Mouse (Mus musculus) intestine, embryonic 14.5 days (tissue): Measurements from ENCODE around the gene Mettl27. TPM values are rescaled to one million over a fixed set of nuclear protein-coding genes. Genes with fewer than 3 reads are reported as not detected.

Source experiments
- ATAC-seq: fragments of 200-750 bp; cut with Nextera tagmentation; replicated peaks from 2 replicates; pipeline ENCODE4 v1.8.0; 2017; ENCODE audit warnings: low read depth, moderate number of reproducible peaks, moderate TSS enrichment, moderate library complexity; ENCODE audit not compliant: low FRiP score, low TSS enrichment
- DNase-seq: peaks from one replicate; pipeline ENCODE4 v3.0.0-alpha.2; 2018; ENCODE audit warnings: low spot score
- H3K27ac ChIP-seq: fragments of 300-500 bp; sonication (generic); 2 replicates; pipeline ENCODE4 v1.5.1; 2014; ENCODE audit warnings: low read depth, mild to moderate bottlenecking, control low read depth
- H3K27me3 ChIP-seq: fragments of 300-500 bp; sonication (generic); replicated peaks from 2 replicates; pipeline ENCODE4 v1.6.1; 2014; ENCODE audit warnings: low read length, control low read depth; ENCODE audit not compliant: control insufficient read depth, insufficient read depth
- H3K36me3 ChIP-seq: fragments of 300-500 bp; sonication (generic); 2 replicates; pipeline ENCODE4 v1.6.1; 2014; ENCODE audit warnings: low read length, control low read depth; ENCODE audit not compliant: control insufficient read depth, insufficient read depth
- H3K4me1 ChIP-seq: fragments of 300-500 bp; sonication (generic); replicated peaks from 2 replicates; pipeline ENCODE4 v1.6.1; 2014; ENCODE audit warnings: low read length, control low read depth, mixed read lengths; ENCODE audit not compliant: control insufficient read depth, insufficient read depth
- H3K4me2 ChIP-seq: fragments of 300-500 bp; sonication (generic); 2 replicates; pipeline ENCODE4 v1.6.1; 2014; ENCODE audit warnings: low read length
- H3K4me3 ChIP-seq: fragments of 300-500 bp; sonication (generic); 2 replicates; pipeline ENCODE4 v1.5.1; 2014; ENCODE audit warnings: low read depth, low read length, control low read depth, mixed read lengths
- H3K9ac ChIP-seq: fragments of 300-500 bp; sonication (generic); 2 replicates; pipeline ENCODE4 v1.6.1; 2014; ENCODE audit warnings: mild to moderate bottlenecking, low read length
- H3K9me3 ChIP-seq: fragments of 300-500 bp; sonication (generic); 2 replicates; pipeline ENCODE4 v1.6.1; 2016; ENCODE audit warnings: low read length, control low read depth; ENCODE audit not compliant: control insufficient read depth
- WGBS: fragments of 180-500 bp; shearing (Covaris S2); extraction: QIAGEN DNeasy Blood & Tissue Kit; methylation state at CpG from one replicate; pipeline ENCODE4 v1.1.7; 2014; 5-methylcytosine and 5-hydroxymethylcytosine counted together
- polyA plus RNA-seq: library from polyadenylated mRNA; unstranded; fragments of >200 nt; fragmentation: Nextera tagmentation; extraction: Ambion mirVana; gene quantifications from 2 replicates; pipeline ENCODE4 v1.2.1, GENCODE M21; 2014

Gene Mettl27
- polyA plus RNA-seq, 1 experiment from 2014 or later, result 22.7 TPM

DNA sequence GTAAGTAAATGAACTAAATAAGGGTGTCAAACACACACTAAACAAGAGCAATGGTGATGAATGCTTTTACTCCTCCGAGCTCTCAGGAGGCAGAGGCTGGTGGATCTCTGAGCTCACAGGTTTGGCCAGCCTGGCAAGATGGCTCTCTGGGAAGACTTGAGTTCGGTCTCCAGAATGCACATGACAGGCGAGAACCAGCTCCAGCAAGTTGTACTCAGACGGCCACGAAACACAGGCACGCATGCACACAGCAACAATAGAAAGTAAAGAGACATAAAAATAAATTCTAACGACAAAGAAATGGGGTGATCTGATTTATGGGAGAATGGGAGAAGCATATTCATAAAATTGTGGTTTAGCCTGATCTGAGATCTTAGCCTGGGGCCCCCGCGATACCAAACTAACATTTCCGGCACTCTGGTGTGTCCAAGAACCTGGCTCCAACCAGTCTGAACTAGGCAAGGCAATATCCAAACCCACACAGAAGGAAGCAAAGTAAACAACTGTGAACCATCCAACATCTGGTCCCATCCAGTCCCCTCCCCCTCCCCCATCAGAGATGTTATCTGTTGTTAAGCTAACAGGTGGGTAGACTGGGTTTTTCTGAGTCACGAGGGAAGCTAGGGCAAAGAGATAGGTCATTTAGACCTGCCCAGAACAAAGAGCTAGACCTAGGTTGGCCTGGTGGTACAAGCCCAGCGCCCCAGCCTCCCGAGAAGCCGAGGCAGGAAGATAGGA, 9.5 kb downstream of the Mettl27 start:
- ATAC-seq, result no peak
- WGBS, result 58% methylated on average over 14 of the region's 14 CpGs
- no peak overlapping the region for H3K4me3 ChIP-seq
- no peak overlapping the region for H3K4me2 ChIP-seq
- 0 out of 2 replicates have a peak overlapping the region, but pooled peaks have one; percentile 1 for H3K27ac ChIP-seq
- H3K27me3 ChIP-seq, result peaks cover 10% of the 10 kb centered on the region
- no peak overlapping the region for H3K9ac ChIP-seq
- H3K36me3 ChIP-seq, result no peaks in the 10 kb centered on the region
- peaks cover under 1% of the 10 kb centered on the region for H3K4me1 ChIP-seq
- DNase-seq, result no peak
- H3K9me3 ChIP-seq, result no peaks in the 10 kb centered on the region

DNA sequence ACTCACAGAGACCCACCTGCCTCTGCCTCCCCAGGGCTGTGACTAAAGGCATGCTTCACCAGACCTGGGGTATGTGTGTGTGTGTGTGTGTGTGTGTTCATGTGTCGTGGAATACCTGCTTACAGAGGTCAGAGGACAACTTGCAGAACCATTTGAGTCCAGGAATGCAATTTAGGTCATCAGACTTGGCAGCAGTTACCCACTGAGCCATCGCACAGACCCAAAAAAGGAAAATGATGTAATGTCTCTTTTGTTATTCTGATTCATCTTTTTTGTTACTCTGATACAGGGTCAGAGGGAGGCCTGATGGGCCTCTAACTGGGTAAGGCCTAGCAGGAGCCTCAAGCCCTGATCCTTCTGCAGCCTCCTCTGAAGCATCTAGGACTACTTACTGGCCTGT, 10.6 kb downstream of the Mettl27 start:
- Histone ChIP-seq H3K4me2 (no peak overlapping the region), H3K27ac (no peak overlapping the region), H3K9ac (no peak overlapping the region), H3K36me3 (no peaks in the 10 kb centered on the region), H3K4me1 (peaks cover 12% of the 10 kb centered on the region), H3K27me3 (peaks cover 15% of the 10 kb centered on the region), H3K9me3 (no peaks in the 10 kb centered on the region), H3K4me3 (no peak overlapping the region)
- 74% methylated on average over 2 of the region's 2 CpGs for WGBS
- no peak for DNase-seq
- ATAC-seq, result no peak

GRCm38 (mm10) chr5:134944179-134944578, 12.0 kb downstream of the Mettl27 start:
- no peak overlapping the region for H3K9ac ChIP-seq
- peaks cover 16% of the 10 kb centered on the region for H3K4me1 ChIP-seq
- 0 out of 2 replicates have a peak overlapping the region, but pooled peaks have one; percentile 4 for H3K27ac ChIP-seq
- no peaks in the 10 kb centered on the region for H3K36me3 ChIP-seq
- DNase-seq (no peak), ATAC-seq (no peak)
- 62% methylated on average over 5 of the region's 5 CpGs for WGBS
- H3K27me3 ChIP-seq, result peaks cover 15% of the 10 kb centered on the region
- peak overlapping the region; percentile 37 for H3K4me2 ChIP-seq
- 0 out of 2 replicates have a peak overlapping the region, but pooled peaks have one; percentile 41 for H3K4me3 ChIP-seq
- no peaks in the 10 kb centered on the region for H3K9me3 ChIP-seq

DNA sequence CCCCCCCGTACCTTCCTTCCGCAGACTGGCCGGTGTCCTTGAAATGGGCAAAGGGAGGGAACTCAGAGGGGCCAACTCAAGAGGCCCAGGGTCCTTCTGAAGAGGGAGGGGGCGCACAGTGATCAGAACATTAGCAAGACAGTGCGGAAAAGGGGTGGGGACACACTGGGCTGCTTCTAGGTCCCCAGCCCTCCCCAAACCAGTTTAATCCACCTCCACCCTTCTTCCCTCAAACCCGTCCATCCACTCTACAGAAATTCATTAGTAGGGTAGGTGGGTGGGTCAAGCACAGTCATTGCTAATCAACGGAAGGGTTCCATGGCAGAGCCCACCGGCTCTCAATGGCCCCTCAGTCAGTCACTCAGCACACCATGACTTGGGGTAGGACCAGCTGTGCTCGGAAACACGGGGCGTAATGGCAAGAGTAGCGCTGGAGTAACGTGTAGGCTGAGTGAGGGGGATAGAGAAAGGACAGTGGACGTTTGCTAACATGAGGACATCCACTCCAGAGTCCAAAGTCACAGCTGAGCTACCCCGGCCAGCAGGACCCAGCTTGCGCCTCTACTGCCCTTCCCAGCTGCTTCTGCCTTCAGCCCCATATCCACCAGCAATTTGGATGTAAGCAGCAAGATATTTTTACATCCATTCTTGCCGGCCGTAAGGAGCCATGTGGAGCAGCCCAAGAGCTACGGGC, 13.2 kb downstream of the Mettl27 start:
- ATAC-seq (no peak), DNase-seq (no peak)
- Histone ChIP-seq H3K9ac (peak overlapping the region; percentile 60), H3K4me3 (peak overlapping the region; percentile 41), H3K36me3 (no peaks in the 10 kb centered on the region), H3K4me2 (peak overlapping the region; percentile 37), H3K9me3 (no peaks in the 10 kb centered on the region), H3K27ac (peak overlapping the region; percentile 84), H3K27me3 (peaks cover 15% of the 10 kb centered on the region), H3K4me1 (peaks cover 16% of the 10 kb centered on the region)
- WGBS, result 46% methylated on average over 19 of the region's 19 CpGs

DNA sequence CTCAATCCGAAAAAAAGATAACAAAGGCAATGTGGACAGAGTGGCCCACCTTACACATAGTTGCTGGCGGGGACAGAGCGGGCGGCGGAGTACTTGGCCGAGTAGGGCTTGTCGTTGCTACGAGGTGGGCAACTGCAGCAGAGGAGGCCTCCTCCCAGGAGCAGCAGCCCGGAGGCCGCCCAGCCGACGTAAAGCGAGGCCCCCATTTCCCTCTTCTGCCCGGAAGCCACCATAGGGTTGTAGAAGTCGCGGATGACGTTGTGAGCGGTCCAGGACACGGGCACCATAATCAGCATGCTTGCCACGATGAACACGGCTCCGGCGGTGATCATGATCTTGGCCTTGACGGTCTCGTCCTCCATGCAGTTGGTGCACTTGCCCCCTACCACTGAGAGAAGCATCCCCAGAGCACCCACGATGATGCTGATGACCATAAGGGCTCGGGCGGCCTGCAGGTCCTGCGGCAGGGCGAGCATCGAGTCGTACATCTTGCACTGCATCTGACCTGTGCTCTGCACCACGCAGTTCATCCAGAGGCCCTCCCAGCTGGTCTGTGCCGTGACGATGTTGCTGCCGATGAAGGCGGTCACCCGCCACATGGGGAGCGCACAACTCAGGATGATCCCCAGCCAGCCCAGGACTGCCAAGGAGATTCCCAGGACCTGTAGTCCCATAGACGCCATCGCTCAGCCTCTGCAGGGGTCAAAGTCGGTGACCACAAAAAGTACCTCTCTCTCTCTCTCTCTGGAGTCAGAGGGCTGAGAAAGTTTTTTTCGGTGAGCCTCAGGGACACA, 14.1 kb downstream of the Mettl27 start:
- peak overlapping the region; percentile 37 for H3K4me2 ChIP-seq
- peak overlapping the region; percentile 41 for H3K4me3 ChIP-seq
- ATAC-seq, result peak; percentile 32
- DNase-seq, result peak; percentile 72
- H3K9ac ChIP-seq, result peak overlapping the region; percentile 60
- H3K36me3 ChIP-seq, result no peaks in the 10 kb centered on the region
- peaks cover 21% of the 10 kb centered on the region for H3K4me1 ChIP-seq
- 17% methylated on average over 43 of the region's 43 CpGs for WGBS
- no peaks in the 10 kb centered on the region for H3K9me3 ChIP-seq
- H3K27me3 ChIP-seq, result peaks cover 15% of the 10 kb centered on the region
- peak overlapping the region; percentile 84 for H3K27ac ChIP-seq

DNA sequence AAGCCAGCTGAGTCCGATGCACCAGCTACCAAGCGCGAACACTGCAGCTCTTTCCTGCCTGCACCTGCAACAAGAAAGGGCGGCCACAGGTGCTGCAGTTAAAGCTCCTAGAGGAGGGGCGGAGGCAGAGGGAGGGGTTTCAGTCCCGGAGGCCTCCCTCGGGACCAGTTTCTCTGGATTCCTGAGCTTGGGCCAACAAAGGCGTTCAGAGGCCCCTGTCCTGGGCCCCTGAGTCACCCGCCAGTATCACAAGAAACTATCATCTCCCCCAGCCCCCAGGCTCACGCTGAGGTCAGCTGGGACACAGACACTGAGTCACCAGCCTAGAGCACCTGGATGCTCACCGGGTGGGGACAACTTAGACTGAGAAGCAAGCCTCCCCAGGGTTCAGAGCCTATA, 14.7 kb downstream of the Mettl27 start, which contains the start of gene Cldn4:
Gene Cldn4 (minus strand): TSS at position 78 of the 399 bp plus-strand sequence.
- peaks cover 15% of the 10 kb centered on the region for H3K27me3 ChIP-seq
- H3K4me3 ChIP-seq, result peak within 1 kb of the TSS; percentile 41
- peak within 1 kb of the TSS; percentile 84 for H3K27ac ChIP-seq
- H3K4me2 ChIP-seq, result peak within 1 kb of the TSS; percentile 37
- H3K36me3 ChIP-seq, result no peaks in the 10 kb centered on the region
- peak within 1 kb of the TSS; percentile 60 for H3K9ac ChIP-seq
- WGBS, result 10% methylated on average over 11 of the region's 11 CpGs
- no peaks in the 10 kb centered on the region for H3K9me3 ChIP-seq
- ATAC-seq, result peak; percentile 73
- peaks cover 27% of the 10 kb centered on the region for H3K4me1 ChIP-seq
- peak; percentile 85 for DNase-seq

DNA sequence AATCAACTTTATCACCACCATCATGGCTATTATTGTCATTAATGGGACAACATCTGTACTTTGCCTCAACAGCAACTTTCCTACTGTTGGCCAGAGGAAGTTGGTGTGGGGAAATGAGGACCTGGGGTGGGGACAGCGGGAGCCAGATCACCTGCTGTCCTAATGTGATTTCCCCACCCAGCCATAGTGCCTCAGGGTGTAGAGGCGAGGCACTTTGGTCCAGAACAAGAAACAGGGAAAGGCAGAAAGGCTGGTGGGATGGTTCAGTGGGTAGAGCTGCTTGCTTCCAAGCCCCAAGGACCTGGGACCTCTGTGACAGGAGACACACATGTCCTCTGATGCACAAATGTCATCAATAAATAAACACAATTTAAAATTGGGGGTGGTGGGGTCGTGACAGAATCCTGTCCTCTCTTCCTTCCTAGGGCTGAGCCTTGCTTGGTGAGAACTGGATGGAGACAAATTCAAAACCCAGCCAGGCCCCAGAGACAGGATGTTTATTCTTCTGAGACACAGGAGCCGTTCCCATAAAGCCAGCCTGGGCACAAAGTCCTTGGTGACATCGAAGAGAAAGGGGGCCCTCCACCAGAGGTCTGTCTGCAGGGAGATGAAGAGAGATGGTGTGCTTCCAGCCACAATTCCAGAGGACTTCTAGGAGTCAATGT, 15.4 kb downstream of the Mettl27 start:
- ATAC-seq (no peak), DNase-seq (no peak)
- Histone ChIP-seq H3K4me1 (peaks cover 28% of the 10 kb centered on the region), H3K4me2 (0 out of 2 replicates have a peak overlapping the region, but pooled peaks have one; percentile 2), H3K27ac (peak overlapping the region; percentile 84), H3K9ac (no peak overlapping the region), H3K36me3 (no peaks in the 10 kb centered on the region), H3K9me3 (no peaks in the 10 kb centered on the region), H3K4me3 (no peak overlapping the region), H3K27me3 (peaks cover 15% of the 10 kb centered on the region)
- WGBS, result 35% methylated on average over 5 of the region's 5 CpGs

DNA sequence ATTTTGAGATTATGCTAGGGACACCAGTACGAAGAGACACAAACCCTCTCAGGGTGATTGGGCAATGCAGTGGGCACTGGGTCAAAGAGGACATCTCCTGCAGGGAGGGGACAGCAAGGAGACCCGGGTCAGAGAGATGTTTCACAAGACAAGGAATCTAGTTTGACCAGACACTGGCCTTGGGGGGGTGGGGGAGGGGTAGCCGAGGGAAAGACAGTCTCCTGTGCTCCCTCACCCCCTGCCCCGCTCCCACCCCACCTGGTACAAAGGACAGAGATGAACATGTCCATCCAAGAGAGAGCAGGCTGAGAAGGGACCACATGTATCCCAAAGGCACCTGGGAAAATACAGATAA, 15.9 kb downstream of the Mettl27 start:
- DNase-seq, result no peak
- Histone ChIP-seq H3K4me3 (no peak overlapping the region), H3K4me1 (peaks cover 28% of the 10 kb centered on the region), H3K27ac (peak overlapping the region; percentile 47; the same call in 1 of the 2 replicates), H3K9ac (no peak overlapping the region), H3K9me3 (no peaks in the 10 kb centered on the region), H3K36me3 (no peaks in the 10 kb centered on the region), H3K27me3 (peaks cover 15% of the 10 kb centered on the region), H3K4me2 (no peak overlapping the region)
- no peak for ATAC-seq
- WGBS, result 53% methylated on average over 4 of the region's 4 CpGs
